Mouse (Mus musculus) Patski (cell line): Measurements from ENCODE around the gene Wfdc3. TPM values are rescaled to one million over a fixed set of nuclear protein-coding genes. Genes with fewer than 3 reads are reported as not detected.
A peak's percentile ranks its signal among the peaks of the same experiment; 100 is the strongest.

Experiments
- ATAC-seq: fragments of 100-300 bp; one replicate; pipeline ENCODE4 v1.8.0; 2021
- CTCF ChIA-PET: fragments of 350-600 bp; sonication (Branson Sonifier 250); formaldehyde crosslinking; loops from one replicate; lab custom pipeline; 2022; ENCODE audit warnings: inconsistent platforms; lab: Charles Lee
- POLR2A ChIA-PET: fragments of 350-600 bp; sonication (Branson Sonifier 250); formaldehyde crosslinking; loops from one replicate; lab custom pipeline; 2022; ENCODE audit warnings: antibody characterized with exemption, inconsistent platforms; lab: Charles Lee
- DNase-seq: peaks from one replicate; pipeline ENCODE4 v3.0.0-alpha.2; 2011; ENCODE audit warnings: low read depth, low spot score
- H3K27me3 ChIP-seq: fragments of 371-371 bp; one replicate; pipeline ENCODE4 v1.5.1; 2021
- CTCF ChIP-seq: fragments of 100-300 bp; IDR thresholded peaks from one replicate; pipeline ENCODE4 v1.5.1; 2021
- in situ Hi-C: fragments of 300-500 bp; cut with MboI; formaldehyde crosslinking; loops from 3 replicates; pipeline ENCODE4 v1.11.1; 2018; ENCODE audit warnings: low pct_unique_long_range_greater_than_20kb, mixed read lengths
- polyA plus RNA-seq: library from polyadenylated mRNA; unstranded; gene quantifications from one replicate; pipeline ENCODE4 v1.2.3, GENCODE M21; 2021

Wfdc3 gene
- polyA plus RNA-seq, 1 experiment from 2014 or later, result 0.47 TPM

DNA sequence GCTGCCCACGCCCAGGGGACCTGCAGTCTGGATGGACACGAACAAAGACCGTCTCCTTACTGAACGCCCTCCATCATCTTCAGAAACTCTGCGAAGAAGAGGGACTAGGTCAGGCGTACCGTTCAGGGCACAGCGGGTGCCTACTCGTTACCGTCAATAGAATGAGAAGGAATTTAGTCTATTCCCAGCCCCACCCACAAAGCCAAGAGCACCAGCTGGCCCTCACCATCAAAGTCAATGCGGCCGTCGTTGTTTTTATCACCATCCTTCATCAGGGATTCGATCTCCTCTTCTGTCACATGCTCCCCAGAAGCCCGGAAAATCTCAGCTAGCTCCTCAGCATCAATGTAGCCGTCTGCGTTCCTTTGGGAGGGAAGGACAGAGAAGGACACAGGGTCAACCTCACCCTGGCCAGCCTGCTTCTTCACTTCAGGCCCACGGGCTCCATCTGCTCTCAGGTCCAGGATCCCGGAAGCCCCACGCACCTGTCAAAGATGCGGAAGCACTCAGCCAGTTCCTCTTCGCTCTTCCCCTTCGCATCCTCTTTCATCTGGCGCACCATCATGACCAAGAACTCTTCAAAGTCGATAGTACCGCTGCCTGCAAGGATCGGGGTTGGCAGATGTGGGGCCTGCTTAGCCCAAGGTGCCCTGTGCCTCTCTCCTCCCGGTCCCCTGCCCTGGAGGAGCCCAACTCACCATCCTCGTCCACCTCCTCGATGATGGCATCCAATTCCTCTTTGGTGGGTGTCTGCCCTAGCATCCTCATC, 31.7 kb upstream of the Wfdc3 start:
- in situ Hi-C loops, result no loop called here

GRCm38 (mm10) chr2:164776801-164777200, 31.1 kb upstream of the Wfdc3 start:
- in situ Hi-C loops, result no loop called here
- TF ChIP-seq CTCF, result no peak
- CTCF ChIA-PET, result interaction anchor here (0.8 kb wide), 1 partner anchor 9 kb away, joined by 3 read pairs; the partner anchor contains the start of gene Snx21
- no peak for DNase-seq
- POLR2A ChIA-PET, result interaction anchor here (1.4 kb wide), 1 partner anchor 9 kb away, joined by 5 read pairs; no protein-coding TSS in a partner anchor
- ATAC-seq, result no peak
- H3K27me3 ChIP-seq, result no peaks in the 10 kb centered on the region

More for the DNA sequence above, 31.7 kb upstream of the Wfdc3 start:
- CTCF ChIA-PET, result interaction anchor here (0.8 kb wide), 1 partner anchor 8 kb away, joined by 3 read pairs; the partner anchor contains the start of gene Snx21
- ATAC-seq, result no peak
- POLR2A ChIA-PET, result interaction anchor here (1.4 kb wide), 1 partner anchor 10 kb away, joined by 5 read pairs; no protein-coding TSS in a partner anchor
- no peak for DNase-seq
- no peak for TF ChIP-seq CTCF
- no peaks in the 10 kb centered on the region for H3K27me3 ChIP-seq

GRCm38 (mm10) chr2:164776130-164776529, 30.4 kb upstream of the Wfdc3 start:
- ChIA-PET POLR2A (interaction anchor here (1.4 kb wide), 1 partner anchor 8 kb away, joined by 5 read pairs; no protein-coding TSS in a partner anchor), CTCF (interaction anchor here (0.9 kb wide), 1 partner anchor 18 kb away, joined by 3 read pairs; no protein-coding TSS in a partner anchor)
- no peak for TF ChIP-seq CTCF
- in situ Hi-C loops, result no loop called here
- H3K27me3 ChIP-seq, result no peaks in the 10 kb centered on the region
- no peak for ATAC-seq
- DNase-seq, result no peak

DNA sequence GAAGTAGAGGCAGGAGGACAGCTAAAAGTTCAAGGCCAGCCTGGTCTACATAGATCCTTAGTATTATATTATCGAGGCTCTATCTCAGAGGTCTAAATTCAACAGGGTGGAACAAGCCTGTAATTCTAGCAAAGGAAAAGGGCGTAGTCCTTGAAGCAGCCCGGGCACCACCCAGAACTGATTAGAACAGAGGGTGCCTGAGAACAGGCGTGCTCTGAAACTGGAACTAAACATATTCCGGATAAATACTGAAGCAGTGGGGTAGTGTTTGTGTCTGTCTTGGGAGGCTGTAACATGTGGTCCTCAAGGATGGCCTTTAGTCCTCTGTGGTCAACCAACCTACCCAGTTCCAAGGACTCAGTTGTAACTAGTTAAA, 28.2 kb upstream of the Wfdc3 start:
- CTCF ChIA-PET, result interaction anchor here (1.0 to 1.6 kb wide), 2 partner anchors 10 to 20 kb away, joined by 3 to 9 read pairs; no protein-coding TSS in a partner anchor
- H3K27me3 ChIP-seq, result no peaks in the 10 kb centered on the region
- DNase-seq (no peak), ATAC-seq (no peak)
- TF ChIP-seq CTCF, result no peak
- in situ Hi-C loops, result no loop called here
- POLR2A ChIA-PET, result no interaction called here

DNA sequence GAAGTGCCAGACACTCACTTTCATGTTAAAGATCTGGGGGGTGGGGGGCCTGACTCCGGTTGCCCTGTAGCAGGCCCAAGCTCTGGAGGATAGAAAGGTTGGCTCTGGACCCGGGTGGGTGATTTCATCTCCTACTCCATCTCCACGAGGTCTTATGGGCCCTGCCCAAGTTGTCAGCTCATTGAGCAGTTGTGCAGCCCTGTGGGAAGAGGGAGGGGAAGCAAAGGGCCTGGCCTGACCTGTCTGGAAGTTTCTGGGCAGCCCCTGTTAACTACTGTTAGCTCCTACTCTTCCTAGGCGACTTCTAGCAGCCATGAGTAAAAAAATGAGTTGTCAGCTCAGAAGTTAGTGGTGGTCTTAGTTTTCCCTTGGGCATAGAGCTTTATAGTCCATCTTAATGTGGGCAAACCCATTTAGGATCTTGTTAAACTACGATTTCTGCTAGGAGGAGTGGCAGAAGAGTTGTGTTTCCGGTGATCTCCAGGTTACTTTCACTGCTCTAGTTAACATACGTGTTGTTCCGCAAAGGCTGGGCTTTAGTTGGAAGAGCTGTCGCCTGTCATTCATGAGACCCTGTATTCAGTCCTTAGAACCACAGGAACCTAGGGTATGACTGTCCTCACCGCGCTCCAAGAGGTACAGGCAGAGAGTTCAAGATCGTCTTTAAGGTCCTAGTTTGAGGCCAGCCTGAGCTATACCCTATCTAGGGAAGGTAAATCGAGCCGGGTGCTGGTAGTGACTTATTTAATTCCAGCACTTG, 27.7 kb upstream of the Wfdc3 start:
- ATAC-seq, result no peak
- POLR2A ChIA-PET, result no interaction called here
- H3K27me3 ChIP-seq, result no peaks in the 10 kb centered on the region
- CTCF ChIA-PET, result interaction anchor here (1.0 to 1.6 kb wide), 3 partner anchors 11 to 21 kb away, joined by 3 to 9 read pairs (median 4); no protein-coding TSS in a partner anchor
- TF ChIP-seq CTCF, result no peak
- no peak for DNase-seq
- in situ Hi-C loops, result no loop called here

DNA sequence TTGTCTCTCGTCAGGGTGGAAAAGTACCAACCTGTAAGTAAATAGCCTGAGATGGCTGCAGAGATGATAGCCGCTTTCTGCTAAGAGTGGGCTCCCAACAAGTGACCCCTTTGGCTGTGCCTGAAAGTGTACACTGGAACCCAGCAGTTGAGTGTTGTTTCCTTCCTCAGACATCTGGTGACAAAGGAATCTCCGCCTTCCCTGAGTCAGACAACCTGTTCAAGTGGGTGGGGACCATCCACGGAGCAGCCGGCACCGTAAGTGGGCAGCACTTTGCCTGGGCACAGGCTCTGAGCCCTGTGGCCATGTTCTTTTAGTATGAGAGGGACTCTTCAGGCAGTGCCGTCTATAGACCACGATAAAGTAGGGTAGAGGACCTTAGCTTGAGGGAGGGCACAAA, 25.4 kb upstream of the Wfdc3 start:
- no peak for TF ChIP-seq CTCF
- CTCF ChIA-PET, result no interaction called here
- POLR2A ChIA-PET, result interaction anchor here (1.8 kb wide), 1 partner anchor 22 kb away, joined by 5 read pairs; no protein-coding TSS in a partner anchor
- no peak for DNase-seq
- ATAC-seq, result no peak
- in situ Hi-C loops, result no loop called here
- H3K27me3 ChIP-seq, result no peaks in the 10 kb centered on the region

DNA sequence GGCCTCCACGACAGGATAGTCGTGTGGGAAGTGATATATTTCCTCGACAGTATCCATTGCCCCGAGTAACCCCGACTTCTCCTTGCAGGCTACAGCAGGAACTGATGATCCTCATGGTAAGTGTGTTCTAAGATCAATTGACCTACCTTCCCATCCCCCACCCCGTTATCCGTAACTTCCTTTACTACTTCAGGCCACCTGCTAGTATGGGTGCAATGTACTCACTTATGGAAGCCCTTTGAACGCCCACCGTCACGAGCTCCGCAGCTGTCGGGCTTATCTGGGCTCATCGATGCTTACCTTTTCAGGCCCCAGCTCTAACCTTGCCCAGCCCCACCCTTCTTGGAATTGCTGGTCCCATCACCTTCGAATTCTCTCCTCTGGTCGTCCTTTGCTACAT, 24.5 kb upstream of the Wfdc3 start:
- ATAC-seq (no peak), DNase-seq (no peak)
- no peak for TF ChIP-seq CTCF
- H3K27me3 ChIP-seq, result no peaks in the 10 kb centered on the region
- CTCF ChIA-PET, result no interaction called here
- POLR2A ChIA-PET, result interaction anchor here (1.1 kb wide), 1 partner anchor 24 kb away, joined by 3 read pairs; no protein-coding TSS in a partner anchor
- in situ Hi-C loops, result no loop called here

GRCm38 (mm10) chr2:164769258-164770037, 23.7 kb upstream of the Wfdc3 start, which contains the start of gene Ube2c:
TSS of gene Ube2c (plus strand) at chr2:164769898.
- H3K27me3 ChIP-seq, result no peaks in the 10 kb centered on the region
- TF ChIP-seq CTCF, result no peak
- POLR2A ChIA-PET, result interaction anchor here (0.6 to 1.1 kb wide), 4 partner anchors 11 to 302 kb away, joined by 3 to 4 read pairs (median 3); no protein-coding TSS in a partner anchor
- in situ Hi-C loops, result no loop called here
- DNase-seq, result peak; percentile 95
- CTCF ChIA-PET, result interaction anchor here (1.1 kb wide), 1 partner anchor 15 kb away, joined by 4 read pairs; no protein-coding TSS in a partner anchor
- peak; percentile 99 for ATAC-seq

- no peaks in the 10 kb centered on the region for H3K27me3 ChIP-seq
- CTCF ChIA-PET, result interaction anchor here (1.1 kb wide), 1 partner anchor 16 kb away, joined by 4 read pairs; no protein-coding TSS in a partner anchor
- in situ Hi-C loops, result no loop called here
- DNase-seq (no peak), ATAC-seq (no peak)
- TF ChIP-seq CTCF, result no peak
- POLR2A ChIA-PET, result interaction anchor here (0.8 to 2.1 kb wide), 2 partner anchors 9 to 127 kb away, joined by 4 to 5 read pairs; no protein-coding TSS in a partner anchor
These were observed 22.2 kb upstream of the Wfdc3 start for GRCm38 (mm10) chr2:164767812-164768540.
